Mouse (Mus musculus) gastrocnemius, postnatal 14 days (tissue): Measurements from ENCODE around the gene Psmg4. TPM values are rescaled to one million over a fixed set of nuclear protein-coding genes. Genes with fewer than 3 reads are reported as not detected.
A peak's percentile ranks its signal among the peaks of the same experiment; 100 is the strongest.

Experiments
- DNase-seq: peaks from one replicate; pipeline ENCODE4 v3.0.0; 2021; ENCODE audit warnings: mixed read lengths
- intact Hi-C: fragments of 180-260 bp; cut with DNase I; formaldehyde crosslinking; loops from one replicate; pipeline ENCODE4 v1.15.1; 2025; ENCODE audit warnings: low total_unique reads
- long read RNA-seq, 2 experiments: library from polyadenylated mRNA; stranded (forward); transcript quantifications; one replicate each; pipeline ENCODE4 v2.0.0; 2021
- total RNA-seq, 2 experiments: library from RNA; stranded (reverse); gene quantifications; 2 replicates each; pipeline ENCODE4 v1.2.3; 2021

Psmg4 gene
- 10 to 100 TPM; 26.0 to 26.9 TPM for total RNA-seq
- long read RNA-seq, experiment 1, transcript Psmg4-202 (3 exons, 555 nt): major isoform, 22 of 29 reads
- long read RNA-seq, experiment 1, transcript Psmg4-201 (2 exons, 474 nt): minor isoform, 7 of 29 reads
- long read RNA-seq, experiment 1, partial matches to known transcripts: 0 of 29 reads
- long read RNA-seq, experiment 1, other reads (novel, unspliced or antisense): 0 of 29 reads
- long read RNA-seq, experiment 2, transcript Psmg4-201 (2 exons, 474 nt): minor isoform, 8 of 25 reads
- long read RNA-seq, experiment 2, transcript Psmg4-202 (3 exons, 555 nt): major isoform, 16 of 25 reads
- long read RNA-seq, experiment 2, partial matches to known transcripts: 1 of 25 reads
- long read RNA-seq, experiment 2, other reads (novel, unspliced or antisense): 0 of 25 reads

DNA sequence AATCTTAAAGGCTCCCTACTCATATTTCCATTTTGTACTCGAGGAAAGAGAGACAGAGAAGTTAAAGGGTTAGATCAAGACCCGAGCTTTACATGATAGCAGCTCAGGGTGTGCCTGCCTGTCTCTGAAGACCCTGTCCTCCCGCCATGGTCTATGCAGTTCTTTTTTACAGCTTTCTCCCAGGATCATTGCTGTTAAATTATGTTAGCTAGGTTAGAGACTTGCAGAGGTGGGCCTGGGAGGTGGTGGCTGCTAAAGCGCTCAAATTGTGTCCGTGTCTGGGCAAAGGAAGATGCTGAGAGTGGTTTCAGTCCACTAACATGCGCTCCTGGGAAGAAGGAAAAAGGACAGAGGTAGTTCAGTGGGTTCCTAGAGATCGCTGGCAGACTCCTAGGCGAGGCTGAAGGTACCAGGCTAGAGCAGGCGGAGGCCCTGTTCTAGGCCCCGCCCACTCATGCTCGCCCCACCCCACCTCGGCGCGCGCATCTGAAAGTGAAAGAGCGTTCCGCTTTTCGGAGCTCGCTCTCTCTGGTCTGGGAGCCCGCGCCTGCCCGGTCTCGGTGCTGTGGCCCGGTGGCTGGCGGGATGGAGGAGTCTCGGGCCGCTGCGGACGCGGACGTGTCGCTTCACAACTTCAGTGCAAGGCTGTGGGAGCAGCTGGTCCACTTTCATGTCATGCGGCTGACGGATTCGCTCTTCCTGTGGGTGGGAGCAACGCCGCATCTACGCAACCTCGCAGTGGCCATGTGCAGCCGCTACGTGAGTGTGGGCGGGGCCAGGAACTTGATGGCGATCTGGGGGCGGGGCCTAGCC is at the start of gene Psmg4:
Gene Psmg4, plus strand, starts transcription at position 474 of the 813 bp plus-strand sequence.
- DNase-seq: peak; percentile 94
- intact Hi-C loops: no loop called here

DNA sequence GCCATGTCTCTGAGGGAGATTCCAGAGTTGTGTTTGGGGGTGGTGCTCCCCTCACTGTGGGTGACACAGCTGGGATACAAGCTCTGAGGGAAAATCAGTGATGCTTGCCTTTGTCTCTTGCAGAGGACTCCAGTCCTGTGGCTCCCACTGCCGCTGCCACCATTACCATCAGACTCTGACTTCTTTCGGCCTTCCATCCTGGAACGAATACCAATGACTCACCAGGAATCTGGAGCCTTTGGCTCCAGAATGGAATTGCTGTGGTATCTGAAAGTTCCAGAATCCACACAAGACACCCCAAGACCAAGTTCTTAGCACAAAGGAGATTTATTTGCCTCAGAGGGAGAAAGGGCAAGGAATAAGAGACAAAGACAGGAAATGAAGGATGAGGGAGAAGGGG is 49.7 kb upstream of the Psmg4 start:
- DNase-seq: no peak
- intact Hi-C loops: no loop called here

DNA sequence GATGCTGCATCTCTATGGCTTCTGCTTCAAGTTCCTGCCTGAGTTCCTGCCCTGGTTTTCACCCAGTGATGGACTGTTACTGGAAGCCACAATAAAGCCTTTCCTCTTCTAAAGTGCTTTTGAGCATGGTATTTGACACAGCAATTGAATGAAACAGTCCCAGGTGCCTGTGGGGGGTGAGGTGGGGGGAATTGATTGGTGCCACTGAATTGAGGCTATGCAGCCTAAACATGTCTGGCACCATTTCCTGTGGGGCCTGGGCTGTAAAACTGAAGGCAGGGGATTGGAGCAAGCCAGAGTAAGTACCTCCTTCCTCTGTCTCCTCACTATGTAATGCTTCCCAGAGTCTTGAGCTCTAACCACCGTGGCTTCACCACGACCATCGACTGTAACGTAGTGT is 48.1 kb upstream of the Psmg4 start:
- DNase-seq: no peak
- intact Hi-C loops: no loop called here

DNA sequence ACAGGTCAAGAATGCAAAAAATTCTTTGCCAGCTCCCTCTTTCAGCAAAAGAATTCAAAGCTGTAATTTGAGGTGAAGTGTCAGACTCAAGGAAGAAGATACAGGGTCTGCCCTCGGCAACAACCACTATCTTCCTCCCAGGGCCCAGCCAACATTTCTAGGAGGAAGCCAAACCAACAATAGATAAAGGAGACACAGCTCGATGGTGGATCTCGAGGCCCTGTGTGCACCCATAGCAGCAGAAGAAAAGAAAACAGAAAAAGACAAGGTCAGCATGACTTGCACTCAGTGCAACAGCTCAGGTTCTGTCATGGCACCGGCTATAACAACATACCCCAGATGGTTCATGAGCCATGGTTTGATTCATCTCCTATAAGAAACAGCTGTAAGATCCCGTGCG is 46.3 kb upstream of the Psmg4 start:
- intact Hi-C loops: no loop called here
- DNase-seq: no peak

DNA sequence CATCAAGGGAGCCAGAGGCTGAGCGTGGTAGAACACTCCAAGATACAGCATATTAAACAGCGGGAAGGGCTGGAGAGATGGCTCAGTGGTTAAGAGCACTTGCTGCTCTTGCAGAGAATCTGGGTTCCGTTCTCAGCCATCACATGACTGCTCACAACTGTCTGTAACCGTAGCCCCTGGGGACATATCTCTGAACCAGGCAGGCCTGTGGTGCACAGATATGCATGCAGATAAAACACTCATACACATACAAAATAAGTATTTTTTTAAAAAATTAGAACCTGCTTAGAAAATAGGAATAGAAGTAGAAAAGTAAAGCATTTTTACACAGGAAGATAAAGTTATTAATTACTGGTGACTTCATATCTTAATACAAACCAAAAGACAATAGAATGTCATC is 43.9 kb upstream of the Psmg4 start:
- intact Hi-C loops: no loop called here
- DNase-seq: no peak

DNA sequence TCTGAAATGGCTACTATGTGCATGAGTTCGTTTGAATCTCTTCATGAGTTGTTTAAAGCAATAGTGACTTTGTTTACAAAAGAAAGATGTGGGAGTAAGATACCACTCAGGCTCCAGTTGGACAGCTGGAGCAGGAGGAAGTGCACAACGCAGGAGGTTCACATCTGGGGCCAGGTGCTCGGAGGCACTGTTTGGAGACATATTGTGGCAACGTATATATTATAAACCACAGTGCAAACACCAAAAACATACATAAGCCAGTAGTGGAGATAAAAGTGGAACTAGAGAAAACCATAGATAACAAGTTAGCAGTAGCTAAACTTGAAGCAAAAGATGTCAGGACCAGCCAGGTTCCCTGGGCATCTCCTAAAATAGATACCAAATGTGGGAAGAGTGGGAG is 43.4 kb upstream of the Psmg4 start:
- intact Hi-C loops: no loop called here

DNA sequence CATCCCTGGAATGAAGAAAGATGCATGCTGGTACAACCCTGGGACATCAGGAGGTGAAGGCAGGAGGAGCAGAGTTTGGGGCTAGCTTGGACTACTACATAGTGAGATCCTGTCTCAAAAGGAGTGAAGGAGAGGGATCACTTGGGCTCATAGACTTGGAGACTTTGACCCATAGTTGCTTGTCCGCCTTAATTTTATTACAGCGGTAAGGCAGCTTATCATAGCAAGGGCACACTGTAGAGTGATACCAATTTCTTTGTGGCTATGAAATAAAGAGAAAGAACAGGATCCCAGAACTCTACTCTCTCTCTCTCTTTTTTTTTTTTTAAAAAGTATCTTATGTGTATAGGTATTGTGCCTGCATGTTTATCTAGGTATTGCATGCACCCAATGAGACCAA is 42.2 kb upstream of the Psmg4 start:
- intact Hi-C loops: no loop called here
- DNase-seq: no peak

More for the DNA sequence above, 43.4 kb upstream of the Psmg4 start:
- no peak for DNase-seq

DNA sequence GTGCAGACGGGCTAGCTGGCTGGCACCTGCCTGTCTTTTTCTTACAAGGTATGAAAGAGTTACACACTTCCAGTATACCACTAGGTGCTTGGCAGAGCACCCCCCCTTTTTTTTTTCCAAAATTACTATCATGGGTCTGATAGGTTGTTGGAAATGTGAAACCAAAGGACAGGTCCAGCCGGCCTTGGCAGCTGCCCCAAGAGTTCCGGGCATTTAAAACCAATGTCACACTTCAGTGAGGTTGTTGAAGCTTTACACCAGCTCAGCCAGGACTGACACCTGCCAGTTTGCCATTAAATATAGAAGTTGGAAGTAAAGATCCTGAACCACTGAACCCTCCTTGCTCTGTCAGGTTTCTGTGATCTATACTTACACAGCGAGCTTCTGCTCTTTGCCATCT is 37.1 kb upstream of the Psmg4 start:
- intact Hi-C loops: no loop called here

DNA sequence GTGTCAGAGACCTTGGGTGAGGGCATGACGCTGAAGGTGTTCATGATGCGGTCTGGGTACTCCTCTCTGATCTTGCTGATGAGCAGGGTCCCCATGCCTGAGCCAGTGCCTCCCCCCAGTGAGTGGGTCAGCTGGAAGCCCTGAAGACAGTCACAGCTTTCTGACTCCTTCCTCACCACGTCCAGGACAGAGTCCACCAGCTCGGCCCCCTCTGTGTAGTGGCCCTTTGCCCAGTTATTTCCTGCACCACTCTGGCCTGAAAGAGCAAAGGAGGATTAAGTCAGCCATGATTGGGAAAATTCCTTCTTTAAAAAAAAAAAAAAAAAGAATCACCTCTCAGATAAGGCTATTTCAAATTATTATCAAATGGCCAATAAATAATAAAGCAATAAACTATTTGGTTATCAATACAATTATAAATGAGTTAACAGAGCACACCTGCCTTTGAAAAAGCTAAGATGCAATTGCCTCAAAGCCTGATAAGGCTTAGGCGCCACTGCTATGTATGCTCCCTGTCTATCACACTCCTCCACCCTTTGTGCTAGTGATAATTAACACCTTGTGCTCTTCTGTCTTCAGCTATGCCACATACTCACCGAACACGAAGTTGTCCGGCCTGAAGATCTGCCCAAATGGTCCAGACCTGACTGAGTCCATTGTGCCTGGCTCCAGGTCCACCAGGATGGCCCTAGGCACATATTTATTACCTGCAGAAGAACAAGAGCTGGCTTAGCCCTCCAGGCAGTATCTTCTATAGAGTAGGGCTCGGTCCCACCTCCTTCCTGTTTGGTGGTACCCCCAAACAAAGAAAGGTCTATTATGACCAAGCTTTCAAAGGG is 34.3 kb upstream of the Psmg4 start:
- intact Hi-C loops: no loop called here
- no peak for DNase-seq

More for the DNA sequence above, 37.1 kb upstream of the Psmg4 start:
- peak; percentile 75 for DNase-seq

DNA sequence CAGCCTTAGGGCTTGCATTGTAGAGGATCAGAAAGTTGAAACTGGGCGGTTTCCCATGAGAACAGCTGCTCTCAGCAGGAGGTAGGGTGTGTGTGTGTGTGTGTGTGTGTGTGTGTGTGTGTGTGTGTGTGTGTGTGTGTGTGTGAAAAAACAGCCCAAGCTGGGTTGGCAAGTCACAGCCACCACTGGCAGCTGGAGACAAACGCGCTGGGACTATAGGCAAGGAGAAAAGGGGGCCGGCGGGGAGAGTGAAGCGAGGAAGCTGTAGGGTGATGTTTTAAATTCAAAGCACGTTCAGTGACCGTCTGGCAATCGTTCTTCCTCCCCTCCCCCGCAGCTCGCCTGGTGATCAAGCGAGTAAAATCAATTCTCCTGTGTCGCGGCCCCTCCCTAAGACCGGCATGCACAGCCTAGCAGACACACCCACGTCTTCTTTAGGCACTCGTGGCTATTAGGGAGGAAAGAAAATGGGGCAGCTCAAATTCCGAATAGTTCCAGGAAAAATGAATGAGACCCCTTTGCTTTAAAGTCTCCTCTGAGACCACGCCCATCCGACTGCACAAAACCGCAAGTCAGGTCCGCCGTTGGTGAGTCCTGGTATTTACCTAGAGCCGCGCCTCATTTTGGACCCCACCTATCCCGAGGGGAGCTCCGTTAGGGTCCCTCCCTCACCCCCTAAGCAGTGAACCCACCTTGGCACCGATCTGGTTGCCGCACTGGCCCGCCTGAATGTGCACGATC is 33.1 kb upstream of the Psmg4 start:
- intact Hi-C loops: no loop called here

DNA sequence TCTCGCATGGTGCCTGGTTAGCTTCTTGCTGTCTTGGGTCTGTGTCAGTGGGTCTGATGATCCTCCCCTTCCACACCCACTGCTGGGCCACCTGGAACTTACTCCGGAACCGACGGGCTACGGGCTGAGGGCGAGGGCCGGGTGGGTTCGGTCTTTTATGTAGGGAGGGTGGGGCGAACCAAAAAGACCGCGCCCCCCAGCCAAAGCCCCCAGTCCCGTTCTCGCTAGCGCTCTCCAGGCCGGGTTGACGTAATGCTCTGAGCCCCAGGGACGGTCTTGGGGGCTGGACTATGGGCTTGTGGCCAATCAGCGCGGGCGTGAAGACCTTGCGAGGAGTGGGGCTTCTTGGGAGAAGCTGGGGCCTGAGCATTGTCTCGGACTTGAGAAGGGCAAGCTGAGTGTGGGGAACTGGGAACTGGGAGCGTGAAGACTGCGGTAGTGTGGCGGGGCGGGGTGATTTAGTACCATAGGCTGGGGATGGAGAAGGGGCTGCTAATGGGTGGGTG is 32.5 kb upstream of the Psmg4 start, which contains the start of gene Tubb2b:
Gene Tubb2b, minus strand, starts transcription at position 241 of the 506 bp plus-strand sequence.
- DNase-seq: peak; percentile 65

More for the DNA sequence above, 33.1 kb upstream of the Psmg4 start:
- peak; percentile 22 for DNase-seq

DNA sequence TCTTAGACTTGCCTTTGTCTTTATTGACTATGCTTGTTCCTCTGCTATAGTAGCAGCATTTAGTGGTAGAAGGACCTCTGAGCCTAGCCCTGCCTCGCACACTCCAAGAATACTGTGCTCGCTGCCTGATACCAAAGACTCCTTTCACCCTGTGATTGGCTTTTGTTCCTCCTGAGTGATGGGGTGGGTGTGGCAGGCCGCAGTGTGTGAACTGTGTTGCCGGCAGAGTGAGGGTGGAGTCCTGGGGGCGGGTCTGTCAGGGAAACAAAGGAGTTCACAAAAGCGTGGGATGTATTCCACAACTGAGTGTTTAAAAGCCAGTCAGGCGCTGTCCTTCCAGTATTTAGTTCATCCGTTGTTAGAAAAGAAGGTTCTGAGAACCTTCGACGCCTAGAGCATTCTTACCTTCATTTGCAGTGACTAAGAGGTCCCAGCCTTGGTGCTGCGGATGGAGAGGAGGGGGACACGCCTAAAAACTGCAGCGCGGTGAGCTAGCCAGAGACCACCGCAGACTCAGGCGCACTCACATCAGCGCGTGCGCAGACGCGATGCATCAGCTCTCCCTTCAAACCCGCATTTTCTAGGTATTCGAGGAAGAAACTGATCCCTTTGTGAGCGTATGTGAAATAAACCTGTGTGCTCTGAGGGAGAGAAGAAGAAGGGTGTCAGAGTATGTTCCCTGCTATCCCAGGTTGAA is 31.6 kb upstream of the Psmg4 start:
- peak; percentile 47 for DNase-seq
- intact Hi-C loops: no loop called here

More for the DNA sequence above, 32.5 kb upstream of the Psmg4 start, which contains the start of gene Tubb2b:
- intact Hi-C loops: no loop called here

DNA sequence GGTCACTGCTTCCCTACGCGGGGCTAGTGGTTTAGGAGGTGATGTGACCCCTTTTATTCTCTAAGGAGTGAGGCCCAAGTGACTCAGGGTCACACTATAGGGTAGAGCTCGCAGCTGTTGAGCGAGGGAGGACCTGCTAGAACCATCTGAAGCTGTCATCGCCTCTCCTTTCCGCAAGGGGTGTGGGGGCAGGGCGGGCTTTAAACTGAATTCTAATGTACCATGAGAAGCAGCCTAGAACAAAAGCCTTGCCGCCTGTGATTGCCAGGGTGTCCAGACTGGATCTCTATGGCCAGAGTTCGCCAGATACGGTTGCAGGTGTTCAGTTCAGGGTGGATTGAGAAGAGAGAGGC is 31.1 kb upstream of the Psmg4 start:
- intact Hi-C loops: no loop called here

DNA sequence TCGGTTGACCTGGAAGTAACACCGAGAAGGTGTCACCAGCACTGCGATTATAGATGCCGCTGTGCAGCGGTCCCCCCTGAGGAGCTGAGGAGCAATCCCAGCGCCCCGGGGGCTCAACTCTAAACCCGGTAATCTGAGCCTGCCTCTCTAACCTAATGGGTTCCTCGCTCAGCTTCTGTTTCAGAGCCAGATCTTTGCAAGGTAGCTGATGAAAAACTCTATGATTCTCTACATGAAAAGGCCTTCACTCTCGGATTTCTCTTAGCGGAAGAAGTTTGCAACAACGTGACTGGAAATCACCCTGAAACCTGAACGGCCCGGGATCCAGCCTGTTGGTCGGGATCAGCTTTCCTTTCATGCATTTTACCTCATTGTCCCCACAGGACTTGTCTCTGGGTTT is 30.5 kb upstream of the Psmg4 start:
- intact Hi-C loops: no loop called here
- no peak for DNase-seq

More for the DNA sequence above, 31.1 kb upstream of the Psmg4 start:
- peak; percentile 31 for DNase-seq

DNA sequence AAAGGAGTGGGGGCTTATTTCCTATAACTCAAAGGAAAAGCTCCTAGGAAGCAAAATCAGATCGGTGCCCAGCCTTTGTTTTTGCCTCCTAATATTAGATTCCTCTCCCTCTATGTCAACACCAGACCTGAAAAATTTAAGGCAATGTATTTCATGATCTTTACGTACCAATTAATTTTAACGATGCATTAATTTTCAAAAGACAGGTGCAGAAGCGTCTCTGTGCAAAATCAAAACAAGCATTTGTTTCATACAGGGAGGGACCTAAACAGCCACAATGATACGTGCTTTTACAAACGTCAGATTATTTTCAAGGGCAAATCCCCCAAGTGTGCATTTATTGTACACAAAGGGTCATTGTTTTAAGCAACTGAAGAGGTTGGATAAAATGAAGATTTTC is 29.9 kb upstream of the Psmg4 start:
- DNase-seq: no peak
- intact Hi-C loops: no loop called here

DNA sequence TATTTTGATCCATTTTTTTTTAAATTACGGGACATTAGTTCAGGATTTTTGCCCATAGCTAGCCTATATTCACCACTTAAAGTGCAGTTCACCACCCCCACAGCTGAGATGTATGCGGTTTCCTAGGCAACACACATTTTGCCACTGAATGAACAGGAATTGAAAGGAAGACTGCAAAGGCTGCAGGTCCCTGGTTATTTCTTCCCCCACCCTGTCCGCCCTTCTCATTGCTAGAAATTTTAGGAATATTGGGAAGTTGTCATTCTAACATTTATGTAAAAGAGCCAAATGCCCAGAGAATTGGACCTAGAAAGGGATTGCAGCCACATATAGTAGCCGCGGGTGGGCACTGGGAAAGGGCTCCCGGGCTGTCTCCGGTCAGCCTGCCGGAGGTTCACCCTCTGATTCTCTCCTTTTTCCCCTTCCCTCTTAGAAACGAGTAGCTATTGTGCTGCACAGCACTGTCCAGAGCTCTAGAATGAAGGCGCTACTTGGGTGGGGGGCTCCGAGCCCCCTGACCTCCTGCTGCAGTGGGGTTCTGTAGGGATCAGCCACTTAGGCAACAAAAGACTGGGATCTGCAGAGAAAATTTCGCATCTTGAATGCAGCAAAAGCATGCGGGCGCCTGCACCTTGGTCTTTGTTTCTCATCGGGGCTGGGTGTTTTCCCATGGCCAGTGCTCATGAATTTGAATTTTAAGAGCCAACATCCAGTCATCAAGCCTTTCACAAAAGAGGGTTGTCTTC is 29.3 kb upstream of the Psmg4 start:
- intact Hi-C loops: no loop called here

DNA sequence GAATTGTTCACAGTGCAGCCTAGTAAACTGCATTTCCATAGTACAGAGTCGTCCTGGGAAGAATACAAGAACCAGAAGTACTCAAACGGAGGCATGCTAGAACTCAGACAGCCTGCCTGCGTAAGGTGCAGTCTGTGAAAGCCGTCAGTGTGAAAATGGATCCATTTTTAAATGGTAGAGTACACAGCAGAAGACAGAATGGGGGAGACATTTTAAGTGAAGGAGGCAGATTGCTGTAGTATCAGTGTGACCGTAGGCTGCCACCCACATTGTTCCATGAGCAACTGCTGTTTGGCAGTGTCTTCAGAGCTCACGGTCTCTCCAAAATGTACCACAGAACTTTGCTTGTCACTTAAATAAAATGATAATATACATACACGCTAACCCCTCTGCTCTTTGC is 28.5 kb upstream of the Psmg4 start:
- no peak for DNase-seq
- intact Hi-C loops: no loop called here

More for the DNA sequence above, 29.3 kb upstream of the Psmg4 start:
- no peak for DNase-seq

DNA sequence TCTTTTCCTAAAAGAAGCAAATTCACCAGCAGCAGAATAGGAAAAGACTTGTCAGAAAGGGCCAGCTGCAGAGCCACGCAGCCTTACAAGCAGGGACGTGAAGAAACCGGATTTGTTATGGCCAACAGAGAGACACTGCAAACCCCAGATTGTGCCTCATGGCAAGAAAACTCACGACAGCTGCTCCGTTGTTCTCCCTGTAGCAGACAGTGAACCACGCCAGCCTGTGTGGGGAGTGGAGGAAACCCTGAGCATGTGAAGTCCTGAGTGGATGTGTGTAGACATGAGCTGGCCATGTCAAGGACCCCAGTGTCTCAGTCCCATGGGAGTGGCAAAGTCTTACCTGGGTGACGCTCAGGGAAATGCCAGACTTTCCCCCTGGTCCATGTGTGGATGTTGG is 26.2 kb upstream of the Psmg4 start:
- intact Hi-C loops: no loop called here
- DNase-seq: peak; percentile 43
